8 mouse cellular contexts compared by ENCODE assay signal in genomic region chr10:7781214-7781613, GRCm38 (mm10). TPM values are rescaled to one million over a fixed set of nuclear protein-coding genes. Genes with fewer than 3 reads are reported as not detected.
DNase-seq lines count a peak whose midpoint lies in the region; ATAC-seq and TF ChIP-seq lines count a peak whose summit lies in the region.

No protein-coding gene starts in this region.

- intact Hi-C loops in heart, postnatal 14 days (cut with DNase I) = no loop called here
- intact Hi-C loops in left cerebral cortex, postnatal 14 days (cut with DNase I) = no loop called here

- H3K36me3 ChIP-seq in heart, embryonic 10.5 days = peaks cover 15% of the 10 kb centered on the region
- peaks cover 5 to 24% of the 10 kb centered on the region in 2 experiments for H3K36me3 ChIP-seq in CH12.LX (replicated peaks in 1 of 2; ENCODE audit: control insufficient read depth in 1 of 2, insufficient read depth in 1 of 2, low read length in 1 of 2)
- peaks cover 5% of the 10 kb centered on the region; the same call in 1 of the 2 replicates for H3K36me3 ChIP-seq in forebrain, embryonic 15.5 days
- peaks cover 25% of the 10 kb centered on the region for H3K36me3 ChIP-seq in liver, postnatal 0 days (replicated peaks; ENCODE audit: insufficient read depth, low read length)

- no peaks in the 10 kb centered on the region for H3K27me3 ChIP-seq in heart, embryonic 10.5 days (ENCODE audit: insufficient read depth, poor library complexity, severe bottlenecking)
- H3K27me3 ChIP-seq in CH12.LX (replicated peaks) = no peaks in the 10 kb centered on the region
- H3K27me3 ChIP-seq in forebrain, embryonic 15.5 days = no peaks in the 10 kb centered on the region
- no peaks in the 10 kb centered on the region for H3K27me3 ChIP-seq in liver, postnatal 0 days (ENCODE audit: insufficient read depth, low read length)

- WGBS in heart, embryonic 10.5 days = 53% methylated on average over 3 of the region's 3 CpGs
- 56% methylated on average over 3 of the region's 3 CpGs for WGBS in forebrain, embryonic 15.5 days
- WGBS in liver, postnatal 0 days (ENCODE audit: insufficient replicate concordance) = 54% methylated on average over 3 of the region's 3 CpGs

- no peak for DNase-seq in heart, embryonic 10.5 days (ENCODE audit: low spot score)
- no peak for DNase-seq in heart, postnatal 14 days
- no peak for DNase-seq in CH12.LX (ENCODE audit: extremely low read depth)
- DNase-seq in liver, postnatal 0 days = no peak
- DNase-seq in left cerebral cortex, postnatal 14 days (ENCODE audit: low spot score in 2 of 2) = no peak
- no peak for DNase-seq in T-cell, adult 2 months (ENCODE audit: low spot score)
- no peak for DNase-seq in retina, embryonic 14.5 days (ENCODE audit: low spot score)

- in situ Hi-C loops in CH12.LX (cut with MboI; ENCODE audit: low pct_ligation_motif_present, low pct_unique_long_range_greater_than_20kb, low sequenced_read_pairs) = loop anchor here (25.0 kb wide), 1 partner anchor 444 kb away; no protein-coding TSS in a partner anchor

- peak overlapping the region; percentile 62; the same call in 1 of the 2 replicates for H3K27ac ChIP-seq in heart, embryonic 10.5 days
- no peak overlapping the region for H3K27ac ChIP-seq in CH12.LX (ENCODE audit: insufficient read depth, low read depth)
- H3K27ac ChIP-seq in forebrain, embryonic 15.5 days (replicated peaks) = no peak overlapping the region
- H3K27ac ChIP-seq in liver, postnatal 0 days (ENCODE audit: low read depth) = peak overlapping the region; percentile 71; the same call in 1 of the 2 replicates

- TF ChIP-seq CTCF in CH12.LX (conservative IDR thresholded peaks at IDR 0.05 in 1 of 2, IDR thresholded peaks at IDR 0.05 in 1 of 2; ENCODE audit: low read depth in 2 of 2, low read length in 2 of 2) = no peak
- TF ChIP-seq CTCF in liver, postnatal 0 days (IDR thresholded peaks at IDR 0.05; ENCODE audit: low read depth) = no peak

- no peaks in the 10 kb centered on the region for H3K9me3 ChIP-seq in heart, embryonic 10.5 days
- no peaks in the 10 kb centered on the region for H3K9me3 ChIP-seq in CH12.LX (replicated peaks; ENCODE audit: low read length)
- no peaks in the 10 kb centered on the region for H3K9me3 ChIP-seq in forebrain, embryonic 15.5 days
- no peaks in the 10 kb centered on the region for H3K9me3 ChIP-seq in liver, postnatal 0 days (ENCODE audit: low read length)

- H3K4me3 ChIP-seq in heart, embryonic 10.5 days = peak overlapping the region; percentile 99
- H3K4me3 ChIP-seq in CH12.LX (replicated peaks in 1 of 3; ENCODE audit: low read depth in 2 of 3, low read length in 2 of 3, poor library complexity in 1 of 3) = peak overlapping the region; percentile 52 to 98 (median 59)
- H3K4me3 ChIP-seq in forebrain, embryonic 15.5 days = peak overlapping the region; percentile 99
- H3K4me3 ChIP-seq in liver, postnatal 0 days (ENCODE audit: low read depth, low read length) = peak overlapping the region; percentile 100

- ATAC-seq in forebrain, embryonic 15.5 days (replicated peaks) = peak; percentile 24
- ATAC-seq in liver, postnatal 0 days = 0 out of 2 replicates have a peak, but pooled peaks have one; percentile 3

- H3K4me2 ChIP-seq in CH12.LX (ENCODE audit: insufficient read depth, low read depth, poor library complexity, severe bottlenecking) = peak overlapping the region; percentile 86
- H3K4me2 ChIP-seq in forebrain, embryonic 15.5 days (replicated peaks) = peak overlapping the region; percentile 81
- H3K4me2 ChIP-seq in liver, postnatal 0 days (ENCODE audit: low read depth, low read length) = peak overlapping the region; percentile 74

- H3K9ac ChIP-seq in CH12.LX (ENCODE audit: insufficient read depth, low read depth) = peak overlapping the region; percentile 61; the same call in 1 of the 2 replicates
- no peak overlapping the region for H3K9ac ChIP-seq in forebrain, embryonic 15.5 days (replicated peaks)
- H3K9ac ChIP-seq in liver, postnatal 0 days (replicated peaks) = peak overlapping the region; percentile 98

- H3K4me1 ChIP-seq in heart, embryonic 10.5 days = 0 out of 2 replicates have a peak, but pooled peaks cover 4% of the 10 kb centered on the region
- H3K4me1 ChIP-seq in CH12.LX (ENCODE audit: control insufficient read depth in 1 of 2, insufficient read depth in 2 of 2) = peaks cover 0 to 12% of the 10 kb centered on the region in 2 experiments; a peak in 2 of 4 replicates
- H3K4me1 ChIP-seq in forebrain, embryonic 15.5 days = peaks cover 9% of the 10 kb centered on the region; the same call in 1 of the 2 replicates
- H3K4me1 ChIP-seq in liver, postnatal 0 days (ENCODE audit: insufficient read depth) = peaks cover 6% of the 10 kb centered on the region; the same call in 1 of the 2 replicates

- dilution Hi-C loops in CH12.LX (cut with MboI; ENCODE audit: extremely low pct_ligation_motif_present, extremely low pct_unique_long_range_greater_than_20kb, low sequenced_read_pairs) = no loop called here

- H3K79me2 ChIP-seq in CH12.LX (replicated peaks; ENCODE audit: control insufficient read depth, extremely low read depth, insufficient read depth, poor library complexity, severe bottlenecking) = no peaks in the 10 kb centered on the region

- TF ChIP-seq POLR2A in CH12.LX (IDR thresholded peaks at IDR 0.05; ENCODE audit: low read depth, low read length) = no peak

- no peak for TF ChIP-seq RAD21 in CH12.LX (IDR thresholded peaks at IDR 0.05; ENCODE audit: low read depth, low read length)

- no peak for TF ChIP-seq EP300 in CH12.LX (IDR thresholded peaks at IDR 0.05; ENCODE audit: low read length)
- no peak for TF ChIP-seq EP300 in liver, postnatal 0 days (IDR thresholded peaks at IDR 0.05; ENCODE audit: low read depth)

TF ChIP-seq in CH12.LX, 34 proteins besides CTCF, POLR2A, EP300 and RAD21:
- TF ChIP-seq UBTF (IDR thresholded peaks at IDR 0.05; ENCODE audit: low read depth, low read length) (no peak), TBP (conservative IDR thresholded peaks at IDR 0.05; ENCODE audit: low read depth, low read length) (0 out of 2 replicates have a peak, but pooled peaks have one; percentile 11)

RNA-seq across cellular contexts. Expression of gene Ginm1, which starts 11.4 kb away (rescaled TPM):
- 72.4 and 74.5 TPM in 2 replicates for polyA plus RNA-seq in heart, embryonic 10.5 days (2016; fragmentation: Nextera tagmentation; extraction: Ambion mirVana)
- 10 to 100 TPM; 83.4 to 96.4 TPM for total RNA-seq in heart, postnatal 14 days (2021)
- 11.7 and 12.7 TPM in 2 replicates for total RNA-seq in CH12.LX (2012; rRNA removed)
- 33.9 and 38.2 TPM in 2 replicates for total RNA-seq in CH12.LX (2014; rRNA removed)
- polyA plus RNA-seq in CH12.LX (2012; ENCODE audit: insufficient read length, low read depth) = 22.5 and 27.3 TPM in 2 replicates
- polyA plus RNA-seq in forebrain, embryonic 15.5 days (2015; fragmentation: Nextera tagmentation; extraction: Ambion mirVana) = 47.1 and 50.0 TPM in 2 replicates
- 78.9 and 80.8 TPM in 2 replicates for polyA plus RNA-seq in liver, postnatal 0 days (2015; fragmentation: Nextera tagmentation; extraction: Ambion mirVana)
- total RNA-seq in left cerebral cortex, postnatal 14 days (2021) = 10 to 100 TPM; 19.2 to 21.2 TPM

RNA-seq across cellular contexts. Expression of gene Ppil4, which starts 11.5 kb away (rescaled TPM):
- 31.2 and 38.8 TPM in 2 replicates for polyA plus RNA-seq in heart, embryonic 10.5 days (2016; fragmentation: Nextera tagmentation; extraction: Ambion mirVana)
- 10 to 100 TPM; 16.5 to 17.1 TPM for total RNA-seq in heart, postnatal 14 days (2021)
- 26.4 and 30.9 TPM in 2 replicates for total RNA-seq in CH12.LX (2012; rRNA removed)
- 41.5 and 51.1 TPM in 2 replicates for total RNA-seq in CH12.LX (2014; rRNA removed)
- 43.6 and 45.9 TPM in 2 replicates for polyA plus RNA-seq in CH12.LX (2012; ENCODE audit: insufficient read length, low read depth)
- polyA plus RNA-seq in forebrain, embryonic 15.5 days (2015; fragmentation: Nextera tagmentation; extraction: Ambion mirVana) = 53.4 and 58.2 TPM in 2 replicates
- 14.1 and 14.2 TPM in 2 replicates for polyA plus RNA-seq in liver, postnatal 0 days (2015; fragmentation: Nextera tagmentation; extraction: Ambion mirVana)
- total RNA-seq in left cerebral cortex, postnatal 14 days (2021) = 10 to 100 TPM; 33.4 to 33.9 TPM

RNA-seq across cellular contexts. Expression of gene Zc3h12d, which starts 51.1 kb away (rescaled TPM):
- polyA plus RNA-seq in heart, embryonic 10.5 days (2016; fragmentation: Nextera tagmentation; extraction: Ambion mirVana) = 0.11 and 0.12 TPM in 2 replicates
- under 1 TPM; 0.24 to 0.29 TPM for total RNA-seq in heart, postnatal 14 days (2021)
- total RNA-seq in CH12.LX (2012; rRNA removed) (13.4 and 16.3 TPM in 2 replicates), CH12.LX (2014; rRNA removed) (10.7 and 11.8 TPM in 2 replicates)
- polyA plus RNA-seq in CH12.LX (2012; ENCODE audit: insufficient read length, low read depth) = 22.5 and 28.0 TPM in 2 replicates
- 0.04 and 0.10 TPM in 2 replicates for polyA plus RNA-seq in forebrain, embryonic 15.5 days (2015; fragmentation: Nextera tagmentation; extraction: Ambion mirVana)
- 0.70 and 0.82 TPM in 2 replicates for polyA plus RNA-seq in liver, postnatal 0 days (2015; fragmentation: Nextera tagmentation; extraction: Ambion mirVana)
- under 1 TPM; 0.15 to 0.20 TPM for total RNA-seq in left cerebral cortex, postnatal 14 days (2021)

RNA-seq across cellular contexts. Expression of gene Katna1, which starts 55.4 kb away (rescaled TPM):
- polyA plus RNA-seq in heart, embryonic 10.5 days (2016; fragmentation: Nextera tagmentation; extraction: Ambion mirVana) = 42.8 and 57.9 TPM in 2 replicates
- total RNA-seq in heart, postnatal 14 days (2021) = 10 to 100 TPM; 14.7 TPM
- 36.2 and 37.3 TPM in 2 replicates for total RNA-seq in CH12.LX (2012; rRNA removed)
- total RNA-seq in CH12.LX (2014; rRNA removed) = 58.5 and 64.2 TPM in 2 replicates
- 45.6 and 47.4 TPM in 2 replicates for polyA plus RNA-seq in CH12.LX (2012; ENCODE audit: insufficient read length, low read depth)
- 41.8 and 42.5 TPM in 2 replicates for polyA plus RNA-seq in forebrain, embryonic 15.5 days (2015; fragmentation: Nextera tagmentation; extraction: Ambion mirVana)
- polyA plus RNA-seq in liver, postnatal 0 days (2015; fragmentation: Nextera tagmentation; extraction: Ambion mirVana) = 20.1 and 21.2 TPM in 2 replicates
- total RNA-seq in left cerebral cortex, postnatal 14 days (2021) = 10 to 100 TPM; 11.0 to 14.4 TPM

Comparison
In these comparisons a context has a peak if more than half of its experiments do, and no peak if none do; other contexts are left out.
1. H3K27ac ChIP-seq: peak in heart, embryonic 10.5 days (single experiment) and liver, postnatal 0 days (single experiment); none in CH12.LX (single experiment) and forebrain, embryonic 15.5 days (single experiment).
2. RNA of gene Zc3h12d, which starts 51.1 kb away (polyA plus RNA-seq): 22.5 to 28.0 TPM in CH12.LX; 0.70 to 0.82 TPM in liver, postnatal 0 days, 0.11 to 0.12 TPM in heart, embryonic 10.5 days and 0.04 to 0.10 TPM in forebrain, embryonic 15.5 days; every median in the first group is over 10 times any median in the second.
3. Peak in every context shown above with its lines, with median percentiles within 50 percentile points of each other: H3K4me3 ChIP-seq and H3K4me2 ChIP-seq.